Mouse (Mus musculus) left cerebral cortex, postnatal 25 days (tissue): ENCODE data around the gene Tigit. TPM values are rescaled to one million over a fixed set of nuclear protein-coding genes. Genes with fewer than 3 reads are reported as not detected.

Source experiments
- DNase-seq, 2 experiments: peaks; one replicate each; pipeline ENCODE4 v3.0.0; 2022; ENCODE audit warnings: low spot score in 2 of 2, mixed read lengths in 1 of 2
- intact Hi-C: fragments of 180-260 bp; cut with DNase I; formaldehyde crosslinking; loops from one replicate; pipeline ENCODE4 v1.15.1; 2025
- total RNA-seq, 2 experiments: library from RNA; stranded (reverse); gene quantifications; 2 replicates each; pipeline ENCODE4 v1.2.3; 2021

The Tigit gene
- total RNA-seq, 2 experiments from 2014 or later: not detected

DNA sequence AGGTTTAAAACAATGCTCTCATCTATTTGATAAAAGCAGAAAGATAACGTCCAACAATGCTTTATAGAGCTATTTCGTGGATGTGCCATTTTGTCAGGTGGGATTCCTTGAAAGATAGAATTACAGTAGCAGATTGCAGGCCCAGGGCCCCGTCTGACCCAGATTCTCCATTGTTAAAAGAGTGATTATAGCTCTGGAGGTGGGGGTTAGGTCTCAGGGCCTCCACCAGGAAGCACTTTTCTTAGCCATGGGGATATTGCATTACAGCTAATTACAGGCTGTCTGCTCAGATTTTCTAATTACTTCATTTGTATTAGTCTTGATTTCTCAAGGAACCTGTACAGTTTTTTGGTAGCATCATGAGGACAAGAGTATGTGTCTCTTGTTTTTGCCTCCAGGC is 10.5 kb upstream of the Tigit start:
- DNase-seq: no peak
- intact Hi-C loops: no loop called here

DNA sequence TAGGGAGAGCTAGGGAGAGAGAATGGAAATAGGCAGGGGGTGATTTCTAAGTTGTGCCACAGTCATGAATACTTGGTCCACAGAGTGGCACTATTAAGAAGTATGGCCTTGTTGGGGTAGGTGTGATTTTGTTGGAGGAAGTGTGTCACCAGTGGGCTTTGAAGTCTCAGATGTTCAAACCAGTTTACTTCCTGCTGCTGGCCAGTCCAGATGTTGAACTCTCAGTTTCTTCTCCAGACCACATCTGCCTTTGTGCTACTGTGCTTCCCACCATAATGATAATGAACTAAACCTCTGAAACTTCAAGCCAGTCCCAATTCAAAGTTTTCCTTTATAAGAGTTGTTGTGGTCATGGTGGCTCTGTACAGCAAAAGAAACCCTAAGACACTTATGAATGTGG is 8.8 kb upstream of the Tigit start:
- intact Hi-C loops: no loop called here
- DNase-seq: no peak

DNA sequence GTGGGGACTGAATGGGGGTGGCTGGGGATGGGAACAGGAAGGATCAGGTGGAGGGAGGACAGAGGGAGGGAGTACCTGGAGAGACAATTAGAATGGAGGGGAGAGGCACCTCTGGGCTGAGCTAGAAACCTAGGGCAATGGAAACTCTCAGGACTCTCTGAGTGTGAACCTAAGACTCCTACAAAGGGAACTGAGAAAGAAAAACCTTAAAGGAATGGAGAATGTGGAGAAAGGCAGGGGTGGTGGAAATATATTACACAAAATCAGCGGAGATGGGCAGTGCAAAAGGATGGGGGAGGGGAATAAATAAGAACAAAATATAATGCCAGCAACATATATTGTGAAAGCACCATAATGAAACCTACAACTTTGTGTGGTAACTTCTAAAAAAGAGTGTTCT is 8.0 kb upstream of the Tigit start:
- intact Hi-C loops: no loop called here
- no peak for DNase-seq

GRCm38 (mm10) chr16:43668294-43668693 is 4.3 kb upstream of the Tigit start:
- intact Hi-C loops: no loop called here
- no peak for DNase-seq

DNA sequence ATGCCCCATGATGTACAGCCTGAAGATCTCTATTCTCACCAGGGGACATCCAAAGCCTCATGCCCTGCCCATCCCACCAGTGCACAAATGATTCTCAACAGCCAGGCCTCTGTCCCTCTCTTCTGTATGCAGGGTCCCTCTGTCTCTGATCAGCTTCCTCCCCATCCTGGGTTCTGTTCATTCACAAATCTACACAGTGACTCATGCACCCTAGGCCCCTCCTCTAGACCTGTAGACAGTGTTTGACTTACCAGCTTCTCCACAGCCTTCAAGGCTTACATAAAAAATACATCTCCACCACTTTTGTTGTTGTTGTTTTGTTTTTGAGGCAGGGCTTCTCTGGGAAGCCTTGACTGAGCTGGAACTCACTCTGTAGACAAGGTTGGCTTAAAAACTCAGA is 915 bp upstream of the Tigit start:
- intact Hi-C loops: no loop called here
- DNase-seq: no peak

DNA sequence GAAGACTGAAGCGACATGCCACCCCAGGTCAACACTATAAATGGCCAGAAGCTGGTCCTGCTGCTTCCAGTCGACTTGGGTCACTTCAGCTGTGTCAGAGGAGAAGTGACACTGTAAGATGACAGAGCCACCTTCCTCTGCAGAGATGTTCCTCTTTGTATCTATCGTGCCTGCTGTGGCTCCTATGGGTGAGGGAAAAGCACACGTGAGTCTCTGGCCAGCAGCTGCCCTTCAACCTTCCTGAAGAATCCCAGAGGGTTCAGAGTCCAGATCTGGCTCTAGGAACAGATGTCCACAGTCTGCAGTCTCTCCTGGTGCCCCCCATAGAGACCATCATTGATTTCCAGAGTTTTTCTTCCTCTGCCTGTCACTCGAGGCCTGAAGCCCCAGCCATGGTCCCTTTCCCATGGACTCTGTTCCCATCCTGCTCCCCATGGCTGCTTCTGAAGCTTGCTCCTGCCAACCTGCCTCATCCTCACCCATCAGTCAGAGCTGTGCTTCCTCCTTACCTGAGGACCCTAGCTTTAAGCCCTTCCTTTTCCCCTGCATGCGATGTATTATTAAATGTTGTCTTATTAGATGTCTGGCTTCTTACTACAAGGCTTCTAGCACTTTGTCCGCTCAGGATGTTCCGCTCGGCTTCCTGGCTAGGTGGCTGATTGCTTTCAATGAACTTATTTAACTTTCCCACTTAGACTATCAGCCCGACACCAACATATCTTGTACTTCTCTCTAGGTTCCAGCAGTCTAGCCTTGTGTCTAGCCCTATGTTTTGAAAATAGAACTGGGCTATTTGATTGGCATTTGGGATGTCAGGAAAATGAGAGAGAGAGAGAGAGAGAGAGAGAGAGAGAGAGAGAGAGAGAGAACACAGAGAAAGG is 1.6 kb downstream of the Tigit start:
- DNase-seq: no peak
- intact Hi-C loops: no loop called here

DNA sequence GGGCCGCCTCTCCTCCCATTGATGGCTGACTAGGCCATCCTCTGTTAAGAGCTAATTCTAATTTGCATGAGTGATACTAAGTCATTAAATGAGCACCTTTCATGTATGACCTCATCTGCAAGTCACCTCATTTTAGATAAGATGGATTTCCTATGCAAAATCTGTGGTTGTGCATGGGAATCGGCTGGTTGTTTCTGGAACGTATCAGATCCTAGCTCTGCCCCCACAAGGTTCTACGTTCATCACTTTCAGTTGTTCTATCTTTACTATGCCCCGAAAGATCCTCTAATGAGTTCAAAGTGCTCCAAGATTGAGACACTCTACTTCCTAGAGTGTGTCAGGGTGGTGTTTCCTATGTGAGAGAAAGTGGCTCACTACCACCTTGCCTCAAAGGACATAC is 2.4 kb downstream of the Tigit start:
- intact Hi-C loops: no loop called here
- DNase-seq: no peak

GRCm38 (mm10) chr16:43655183-43655787 is 8.7 kb downstream of the Tigit start:
- no peak for DNase-seq
- intact Hi-C loops: no loop called here

GRCm38 (mm10) chr16:43654269-43654668 is 9.7 kb downstream of the Tigit start:
- intact Hi-C loops: no loop called here
- no peak for DNase-seq

DNA sequence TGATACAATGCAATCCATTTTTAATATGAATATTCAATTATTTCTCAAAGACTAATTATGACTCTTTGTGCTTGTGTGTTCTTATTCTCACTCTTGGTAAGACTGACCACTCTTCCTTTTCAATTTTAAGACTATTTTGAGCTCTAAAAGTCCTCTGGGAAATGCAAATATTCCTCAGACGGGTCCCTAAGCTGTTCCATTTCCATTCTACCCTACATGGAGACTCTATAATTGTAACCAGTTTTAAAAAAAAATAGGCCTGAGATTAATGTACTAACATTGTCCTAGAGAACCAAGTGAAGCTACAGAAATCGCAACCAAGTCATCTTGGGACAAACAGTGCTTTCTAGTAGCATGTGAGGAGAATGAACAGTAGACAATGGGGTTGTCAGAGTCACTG is 10.7 kb downstream of the Tigit start:
- intact Hi-C loops: no loop called here

DNA sequence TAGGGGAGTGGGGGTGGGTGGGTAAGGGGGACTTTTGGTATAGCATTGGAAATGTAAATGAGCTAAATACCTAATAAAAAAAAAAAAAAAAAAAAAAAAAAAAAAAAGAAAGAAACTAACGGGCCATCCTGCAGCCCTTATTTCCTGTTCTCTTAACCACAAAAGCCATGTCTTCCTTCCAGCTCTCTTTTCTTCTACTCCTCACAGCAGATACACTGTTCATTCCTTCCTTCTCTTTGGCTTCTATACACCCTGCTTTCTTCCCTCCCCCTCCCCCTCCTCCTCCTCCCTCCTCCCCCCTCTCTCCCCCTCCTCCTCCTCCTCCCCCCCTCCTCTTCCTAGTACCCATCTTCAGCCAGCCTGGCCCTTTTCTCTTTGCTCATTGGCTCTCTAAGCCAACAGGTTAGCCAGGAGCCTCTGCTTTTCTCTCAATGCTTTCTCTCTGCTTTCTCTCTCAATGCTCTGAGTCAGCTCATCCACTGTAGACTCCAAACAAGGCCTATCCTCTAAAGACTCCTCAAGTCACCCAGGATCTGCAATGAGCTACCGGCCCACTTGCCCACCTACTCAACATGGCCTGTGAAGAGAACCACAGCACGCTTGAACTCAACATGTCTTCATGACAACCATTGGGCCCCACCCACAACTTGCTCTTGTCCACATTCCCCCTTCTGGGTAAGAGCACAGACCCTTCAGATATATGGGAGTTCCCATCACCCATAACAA is 13.4 kb downstream of the Tigit start:
- no peak for DNase-seq
- intact Hi-C loops: no loop called here

More for the DNA sequence above, 10.7 kb downstream of the Tigit start:
- no peak for DNase-seq

DNA sequence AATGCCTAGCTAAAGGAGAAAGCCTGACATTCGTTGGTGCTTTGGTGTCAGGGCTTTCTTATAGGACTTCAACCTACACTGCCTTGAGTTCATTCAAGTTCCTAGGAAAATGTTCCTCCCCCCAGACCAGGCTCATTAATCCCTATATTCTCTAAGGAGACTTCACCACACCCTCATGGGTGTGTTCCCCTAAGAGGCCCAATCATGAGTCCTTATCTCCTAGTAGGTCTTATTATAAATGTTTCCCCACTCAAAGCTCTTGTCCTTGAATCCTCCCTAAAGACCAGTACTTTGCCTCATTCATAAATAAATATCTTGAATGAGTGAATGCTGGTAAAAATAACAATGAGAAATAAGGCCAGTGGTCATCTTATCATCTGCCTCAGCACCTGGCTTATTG is 16.3 kb downstream of the Tigit start:
- intact Hi-C loops: no loop called here
- no peak for DNase-seq

DNA sequence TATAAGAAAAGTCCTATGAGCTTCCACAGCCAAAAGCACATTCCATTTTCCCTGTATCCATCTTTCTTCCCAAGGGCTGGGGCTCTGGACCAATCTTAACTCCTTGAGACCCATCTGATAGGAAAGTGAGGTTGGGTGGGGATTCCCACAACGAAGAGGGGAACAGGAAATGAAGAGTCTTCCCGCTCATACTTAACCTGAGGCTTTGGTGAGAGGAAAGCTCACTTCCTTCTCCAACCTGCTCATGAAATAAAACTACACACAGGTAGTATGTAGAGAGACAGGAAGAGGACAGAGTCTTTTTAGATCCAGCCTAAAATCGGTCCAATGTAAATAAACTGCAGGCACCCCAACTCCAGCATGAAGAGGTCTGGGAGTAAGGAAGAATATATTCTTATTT is 17.0 kb downstream of the Tigit start:
- intact Hi-C loops: no loop called here
- no peak for DNase-seq

- intact Hi-C loops: no loop called here
Observed at GRCm38 (mm10) chr16:43645879-43646278, 18.1 kb downstream of the Tigit start.

DNA sequence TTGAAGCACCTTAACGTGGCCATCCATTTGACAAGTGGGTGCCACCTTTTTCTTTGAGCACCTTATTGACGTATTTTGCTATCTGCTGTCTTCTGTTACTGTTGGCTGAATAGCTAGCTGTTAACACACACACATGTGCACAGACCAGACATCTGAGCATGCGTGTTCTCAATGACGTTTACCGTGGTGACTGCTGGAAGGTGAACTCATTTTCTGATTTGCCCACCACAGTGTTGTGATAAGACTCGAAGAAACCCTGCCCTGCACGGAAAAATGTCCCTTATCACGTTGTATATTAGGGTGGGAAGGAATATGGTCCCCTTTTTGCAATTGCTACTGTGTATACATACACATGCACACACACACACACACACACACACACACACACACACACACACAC is 22.7 kb downstream of the Tigit start:
- intact Hi-C loops: no loop called here
- DNase-seq: no peak

More at GRCm38 (mm10) chr16:43645879-43646278, 18.1 kb downstream of the Tigit start:
- no peak for DNase-seq

DNA sequence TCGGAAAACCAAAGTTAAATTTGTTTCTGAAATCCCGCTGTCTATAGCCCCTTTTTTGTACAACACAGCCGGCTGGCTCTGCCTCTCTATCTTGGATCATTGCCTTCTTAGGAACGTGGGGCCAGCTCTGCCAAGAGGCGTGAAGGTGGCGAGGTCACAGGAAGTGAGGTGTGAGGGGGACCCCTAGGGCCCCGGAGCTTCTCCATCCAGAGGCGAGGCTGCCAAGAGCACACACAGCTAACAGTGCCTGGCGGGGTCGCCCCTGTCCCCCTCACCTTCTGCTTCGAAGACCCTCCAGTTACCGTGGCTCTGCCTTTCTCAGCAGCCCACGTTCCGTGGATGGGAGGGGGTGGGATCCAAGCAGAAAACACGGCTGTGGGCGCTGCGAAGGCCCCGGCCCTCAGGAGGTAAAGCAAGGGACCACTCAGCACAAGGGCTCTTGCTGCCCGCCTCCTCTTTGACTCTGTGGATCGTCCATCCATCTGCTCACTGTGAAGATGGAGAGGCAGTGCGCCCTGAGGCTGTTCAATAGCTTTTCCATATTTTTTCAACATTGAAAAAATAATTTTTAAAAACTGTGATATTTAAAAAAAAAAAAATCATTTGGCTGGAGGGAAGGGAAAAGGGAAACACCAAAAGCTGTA is 25.4 kb downstream of the Tigit start:
- DNase-seq: no peak
- intact Hi-C loops: no loop called here

DNA sequence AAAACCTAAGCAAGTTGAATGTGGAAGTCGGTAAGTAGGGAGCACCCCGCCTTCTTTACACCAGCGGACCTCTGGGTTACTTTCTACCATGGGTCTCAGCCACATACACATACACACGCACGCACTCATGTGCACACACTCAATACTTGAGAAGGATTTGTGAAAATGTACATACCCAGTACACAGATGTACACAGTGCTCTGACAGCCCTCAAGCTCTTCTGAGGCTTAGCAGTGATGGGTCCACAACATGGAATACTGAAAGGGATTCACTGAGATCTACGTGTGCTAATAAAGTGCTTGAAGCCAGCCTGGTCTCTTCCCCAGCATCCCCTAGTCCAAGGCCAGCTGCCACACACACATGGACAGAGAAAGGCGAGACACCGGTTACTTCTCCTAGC is 26.7 kb downstream of the Tigit start:
- DNase-seq: no peak
- intact Hi-C loops: no loop called here

DNA sequence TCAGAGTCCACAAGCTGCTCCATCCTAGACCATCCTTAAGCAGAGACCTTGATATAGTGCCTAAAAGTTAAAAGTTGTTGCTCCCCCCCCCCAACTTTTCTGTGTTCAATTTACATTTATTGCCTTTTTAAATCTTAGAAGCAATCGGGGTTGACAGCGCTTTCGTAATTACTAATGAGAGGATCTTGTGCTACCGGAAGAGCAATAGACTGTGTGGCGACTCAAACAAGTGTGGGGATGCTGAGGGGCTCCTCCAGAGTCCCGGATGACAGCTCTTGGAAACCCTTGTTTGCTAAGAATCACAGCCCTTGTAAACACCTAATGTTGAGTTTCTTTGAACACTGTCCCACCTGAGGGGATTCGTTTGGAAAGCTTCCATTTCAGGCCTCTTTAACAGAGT is 29.9 kb downstream of the Tigit start:
- intact Hi-C loops: no loop called here
- no peak for DNase-seq

DNA sequence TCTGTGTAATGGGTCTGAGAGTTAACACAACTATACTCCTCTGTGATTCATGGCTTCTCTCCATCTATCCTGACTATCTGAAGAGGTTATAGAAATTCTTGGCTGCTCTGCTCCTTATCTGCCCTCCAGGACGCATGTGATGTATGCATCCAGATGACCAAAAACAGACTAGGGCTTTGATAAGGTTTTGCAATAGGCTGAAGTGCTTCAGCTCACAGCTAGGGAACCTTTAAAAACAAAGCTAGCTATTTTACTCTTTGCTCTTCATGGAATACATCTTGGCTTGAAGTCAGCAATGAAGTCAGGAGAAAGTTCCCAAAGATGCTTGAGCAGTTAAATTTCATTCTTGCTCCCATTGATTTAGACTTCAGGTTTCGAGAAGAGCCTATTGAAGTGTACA is 32.2 kb downstream of the Tigit start:
- intact Hi-C loops: no loop called here
- no peak for DNase-seq

GRCm38 (mm10) chr16:43628662-43629061 is 35.3 kb downstream of the Tigit start:
- DNase-seq: no peak
- intact Hi-C loops: loop anchor here (5.0 to 10.0 kb wide), 2 partner anchors 69 to 176 kb away; no protein-coding TSS in a partner anchor
